Mouse (Mus musculus) CH12.LX (cell line): ENCODE data around the gene Krtap9-5.

Source experiments
- CHD2 ChIP-seq: IDR thresholded peaks from 2 replicates; pipeline ENCODE4 v1.6.1; 2011; ENCODE audit warnings: low read length, improper control_type of control experiment
- CTCF ChIP-seq, 2 experiments: IDR thresholded peaks in 1 of 2; conservative IDR thresholded peaks in 1 of 2; 2 replicates each; pipeline ENCODE4 v1.5.1; 2011 to 2012; ENCODE audit warnings: low read depth in 2 of 2, low read length in 2 of 2, improper control_type of control experiment in 1 of 2, inconsistent platforms in 1 of 2, mild to moderate bottlenecking in 1 of 2, moderate library complexity in 1 of 2
- ELF1 ChIP-seq: IDR thresholded peaks from 2 replicates; pipeline ENCODE4 v1.6.1; 2014; ENCODE audit warnings: low read depth, mild to moderate bottlenecking, inconsistent platforms, low read length, improper control_type of control experiment
- EP300 ChIP-seq: IDR thresholded peaks from 2 replicates; pipeline ENCODE4 v1.6.1; 2011; ENCODE audit warnings: low read length, improper control_type of control experiment
- MAFK ChIP-seq: IDR thresholded peaks from 2 replicates; pipeline ENCODE4 v1.6.1; 2011; ENCODE audit warnings: low read length, improper control_type of control experiment; ENCODE audit not compliant: insufficient replicate concordance
- POLR2A ChIP-seq: IDR thresholded peaks from 2 replicates; pipeline ENCODE4 v1.6.1; 2011; ENCODE audit warnings: low read depth, mild to moderate bottlenecking, improper control_type of control experiment, low read length
- SMC3 ChIP-seq: IDR thresholded peaks from 2 replicates; pipeline ENCODE4 v1.6.1; 2011; ENCODE audit warnings: low read depth, low read length, improper control_type of control experiment

DNA sequence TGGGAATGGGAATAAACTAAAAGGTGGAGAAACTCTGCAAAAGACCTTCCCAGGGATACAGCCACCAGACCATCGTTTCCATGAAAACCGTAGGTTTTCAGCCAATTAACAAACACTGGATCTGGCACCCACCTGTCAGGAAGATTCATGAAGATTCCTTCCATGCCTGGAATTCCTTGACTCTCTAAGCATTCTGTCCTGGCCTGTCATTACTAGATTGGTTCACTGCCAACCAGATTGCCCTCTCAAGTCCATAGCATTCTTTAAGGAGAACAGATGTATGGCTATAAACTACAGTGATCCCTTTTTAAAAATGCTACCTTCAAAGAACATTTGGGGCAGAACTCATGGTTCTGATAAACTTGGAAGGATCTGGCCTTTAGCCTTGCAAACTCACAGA, 17.7 kb downstream of the Krtap9-5 start:
- TF ChIP-seq CTCF (conservative IDR thresholded peaks at IDR 0.05 in 1 of 2, IDR thresholded peaks at IDR 0.05 in 1 of 2; ENCODE audit: low read depth in 2 of 2, low read length in 2 of 2) (no peak), CHD2 (no peak), EP300 (no peak), POLR2A (no peak), MAFK (no peak), ELF1 (no peak), SMC3 (no peak)
